Mouse (Mus musculus): ENCODE data around the gene Pid1. TPM values are rescaled to one million over a fixed set of nuclear protein-coding genes. Genes with fewer than 3 reads are reported as not detected.
A peak's percentile ranks its signal among the peaks of the same experiment; 100 is the strongest.
"Not testable (repeated sequence)": the region's sequence is repeated elsewhere in the genome, so short reads cannot be mapped to it uniquely, and the experiment has no call there.

The Pid1 gene
- polyA plus RNA-seq, 1 experiment from 2014 or later, result 38.9 TPM

DNA sequence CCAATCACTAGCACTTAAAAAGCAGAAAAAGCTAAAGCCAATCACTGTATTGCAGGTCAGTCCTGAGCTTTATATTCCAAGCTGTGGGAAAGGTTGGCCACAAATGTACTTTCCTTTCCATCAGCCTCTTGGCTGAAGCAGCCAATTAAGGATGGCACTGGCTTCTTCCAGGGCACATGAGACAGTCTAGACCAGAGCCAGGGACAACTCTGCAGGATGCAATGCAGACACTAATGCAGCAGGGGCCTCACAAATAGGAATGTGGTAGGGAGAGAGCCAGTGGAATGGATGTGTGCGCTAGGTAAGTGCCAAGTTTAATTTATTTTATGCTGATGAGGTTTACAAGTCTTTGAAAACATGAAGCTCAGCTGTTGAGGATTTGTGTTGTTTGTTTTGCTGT, 141.9 kb downstream of the Pid1 start:
- no peak overlapping the region for H3K9ac ChIP-seq (replicated peaks)
- H3K27me3 ChIP-seq (ENCODE audit: insufficient read depth, low read length), result no peaks in the 10 kb centered on the region
- H3K4me1 ChIP-seq (ENCODE audit: insufficient read depth), result peaks cover 10% of the 10 kb centered on the region; the same call in 1 of the 2 replicates
- ATAC-seq, result no peak
- H3K4me3 ChIP-seq (ENCODE audit: low read depth, low read length), result no peak overlapping the region
- WGBS (ENCODE audit: insufficient replicate concordance), result 84% methylated on average over 1 of the region's 1 CpGs
- no peak overlapping the region for H3K27ac ChIP-seq (ENCODE audit: low read depth)
- H3K4me2 ChIP-seq (ENCODE audit: low read depth, low read length), result no peak overlapping the region
- TF ChIP-seq CTCF (IDR thresholded peaks at IDR 0.05; ENCODE audit: low read depth), result no peak
- TF ChIP-seq EP300 (IDR thresholded peaks at IDR 0.05; ENCODE audit: low read depth), result no peak
- no peaks in the 10 kb centered on the region for H3K36me3 ChIP-seq (replicated peaks; ENCODE audit: insufficient read depth, low read length)
- H3K9me3 ChIP-seq (ENCODE audit: low read length), result no peaks in the 10 kb centered on the region
- DNase-seq, result no peak

DNA sequence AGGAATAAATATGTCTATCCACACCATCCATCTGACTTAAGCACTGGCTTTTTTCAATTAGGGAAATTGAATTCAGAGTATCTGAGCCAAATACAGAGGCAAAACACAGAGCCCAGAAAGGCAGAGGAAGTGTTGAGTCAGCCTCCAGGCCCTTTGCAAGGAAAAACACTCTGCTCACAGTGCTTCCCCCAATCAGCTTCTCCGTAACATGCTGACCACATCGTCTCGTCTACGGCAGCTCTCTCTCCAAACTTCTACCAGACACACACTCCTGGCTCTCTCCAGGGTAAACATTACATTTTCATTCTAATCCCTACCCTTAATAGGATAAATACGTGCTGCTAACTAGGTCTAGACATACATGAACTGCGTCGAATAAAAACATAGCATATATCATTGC, 145.4 kb downstream of the Pid1 start:
- ATAC-seq (no peak), DNase-seq (no peak)

DNA sequence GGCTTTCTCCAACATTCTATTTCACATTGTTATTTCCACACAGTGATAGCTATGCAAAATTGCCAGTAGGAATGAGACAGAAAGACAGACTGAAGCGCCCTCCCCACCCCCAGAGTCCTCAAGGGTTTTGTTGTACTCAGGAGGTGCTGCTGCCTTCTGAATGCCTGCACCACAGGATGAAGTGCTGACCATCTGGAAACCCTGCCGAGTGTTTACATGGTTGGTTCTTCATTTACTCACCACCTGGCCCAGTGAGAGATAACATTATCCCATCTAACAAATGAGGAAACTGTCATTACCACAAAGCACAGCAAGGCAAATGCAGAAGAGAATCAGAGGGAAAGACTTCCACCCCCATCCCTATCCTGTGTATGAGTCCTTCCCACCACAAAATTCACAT, 146.2 kb downstream of the Pid1 start:
- no peak overlapping the region for H3K27ac ChIP-seq (ENCODE audit: low read depth)
- H3K4me2 ChIP-seq (ENCODE audit: low read depth, low read length), result no peak overlapping the region
- 33% methylated on average over 2 of the region's 2 CpGs for whole genome bisulfite sequencing (ENCODE audit: insufficient replicate concordance)
- DNase-seq (no peak), ATAC-seq (no peak)
- no peaks in the 10 kb centered on the region for H3K27me3 ChIP-seq (ENCODE audit: insufficient read depth, low read length)
- H3K36me3 ChIP-seq (replicated peaks; ENCODE audit: insufficient read depth, low read length), result no peaks in the 10 kb centered on the region
- H3K9ac ChIP-seq (replicated peaks), result no peak overlapping the region
- TF ChIP-seq CTCF (IDR thresholded peaks at IDR 0.05; ENCODE audit: low read depth) (no peak), EP300 (IDR thresholded peaks at IDR 0.05; ENCODE audit: low read depth) (no peak)
- H3K4me3 ChIP-seq (ENCODE audit: low read depth, low read length), result no peak overlapping the region
- no peaks in the 10 kb centered on the region for H3K9me3 ChIP-seq (ENCODE audit: low read length)
- peaks cover 16% of the 10 kb centered on the region; the same call in 1 of the 2 replicates for H3K4me1 ChIP-seq (ENCODE audit: insufficient read depth)

More for the DNA sequence above, 145.4 kb downstream of the Pid1 start:
- Histone ChIP-seq H3K4me1 (ENCODE audit: insufficient read depth) (peaks cover 13% of the 10 kb centered on the region; the same call in 1 of the 2 replicates), H3K27ac (ENCODE audit: low read depth) (peak overlapping the region; percentile 12; the same call in 1 of the 2 replicates), H3K27me3 (ENCODE audit: insufficient read depth, low read length) (no peaks in the 10 kb centered on the region), H3K9me3 (ENCODE audit: low read length) (no peaks in the 10 kb centered on the region), H3K36me3 (replicated peaks; ENCODE audit: insufficient read depth, low read length) (no peaks in the 10 kb centered on the region), H3K9ac (replicated peaks) (no peak overlapping the region), H3K4me2 (ENCODE audit: low read depth, low read length) (no peak overlapping the region), H3K4me3 (ENCODE audit: low read depth, low read length) (no peak overlapping the region)
- WGBS (ENCODE audit: insufficient replicate concordance), result 40% methylated on average over 7 of the region's 7 CpGs
- TF ChIP-seq CTCF (IDR thresholded peaks at IDR 0.05; ENCODE audit: low read depth) (no peak), EP300 (IDR thresholded peaks at IDR 0.05; ENCODE audit: low read depth) (no peak)

DNA sequence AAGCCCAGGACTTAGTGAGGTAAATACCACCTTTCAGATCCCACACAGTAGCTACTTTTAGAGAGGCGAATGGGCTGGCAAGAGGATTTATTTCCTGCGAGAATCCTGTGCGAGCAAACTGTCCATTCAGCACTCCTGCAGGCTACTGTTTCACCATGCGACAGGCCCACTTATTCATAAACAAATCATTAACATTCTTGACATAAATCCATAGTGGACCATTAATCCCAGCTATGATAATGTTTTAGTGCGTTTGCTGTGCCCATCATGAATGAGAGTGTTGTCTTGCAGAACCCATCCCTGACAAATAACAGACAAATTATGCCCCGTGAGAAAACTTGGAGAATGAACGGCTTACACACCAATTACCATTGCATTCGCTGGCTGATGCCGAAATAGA, 152.5 kb downstream of the Pid1 start:
- Histone ChIP-seq H3K27ac (ENCODE audit: low read depth) (no peak overlapping the region), H3K9me3 (ENCODE audit: low read length) (no peaks in the 10 kb centered on the region), H3K9ac (replicated peaks) (no peak overlapping the region), H3K4me2 (ENCODE audit: low read depth, low read length) (no peak overlapping the region), H3K4me3 (ENCODE audit: low read depth, low read length) (no peak overlapping the region), H3K27me3 (ENCODE audit: insufficient read depth, low read length) (no peaks in the 10 kb centered on the region), H3K4me1 (ENCODE audit: insufficient read depth) (0 out of 2 replicates have a peak, but pooled peaks cover 4% of the 10 kb centered on the region), H3K36me3 (replicated peaks; ENCODE audit: insufficient read depth, low read length) (no peaks in the 10 kb centered on the region)
- ATAC-seq (no peak), DNase-seq (no peak)
- no peak for TF ChIP-seq CTCF (IDR thresholded peaks at IDR 0.05; ENCODE audit: low read depth)
- no peak for TF ChIP-seq EP300 (IDR thresholded peaks at IDR 0.05; ENCODE audit: low read depth)
- WGBS (ENCODE audit: insufficient replicate concordance), result 71% methylated on average over 9 of the region's 9 CpGs

DNA sequence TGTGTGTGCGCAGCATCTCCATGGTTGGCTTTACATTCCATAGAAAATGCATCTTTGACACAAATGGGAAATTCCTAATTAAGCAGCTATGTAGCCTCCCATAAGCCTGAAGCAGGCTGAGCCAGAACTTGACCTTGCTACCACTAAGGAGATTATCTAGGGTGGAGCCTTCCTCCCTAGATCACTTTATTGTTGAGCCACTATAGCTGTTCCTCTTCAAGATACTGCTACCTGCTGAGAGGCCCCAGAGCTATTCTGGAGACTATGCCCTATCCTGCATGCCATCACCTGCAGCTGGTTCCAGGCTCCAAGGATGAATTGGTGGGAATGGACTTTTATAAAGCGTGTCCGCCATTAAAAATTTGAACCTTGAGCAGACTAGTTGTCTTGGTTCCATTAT, 158.2 kb downstream of the Pid1 start:
- not testable (repeated sequence) for ATAC-seq, DNase-seq
- WGBS (ENCODE audit: insufficient replicate concordance), result 79% methylated on average over 3 of the region's 3 CpGs

DNA sequence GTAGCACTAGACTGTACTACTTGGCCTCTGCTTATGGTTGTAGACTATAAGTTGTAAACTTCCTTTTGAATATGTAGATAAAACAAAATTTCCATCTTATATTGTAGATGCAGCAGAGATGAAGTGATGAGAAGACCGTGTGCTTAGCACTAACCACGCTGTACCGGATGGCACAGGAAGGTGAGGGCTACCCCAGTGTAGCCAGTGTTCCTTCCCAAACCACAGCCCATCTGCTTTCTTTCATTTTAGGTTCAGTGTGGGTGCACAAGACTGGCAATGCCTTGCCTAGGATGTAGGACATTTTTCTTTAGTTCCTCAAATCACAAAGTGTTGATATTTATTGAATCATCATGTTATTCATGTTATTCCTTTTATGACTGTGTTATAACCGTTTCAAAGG, 160.5 kb downstream of the Pid1 start:
- ATAC-seq, result no peak

More for the DNA sequence above, 158.2 kb downstream of the Pid1 start:
- not testable (repeated sequence) for H3K4me3 ChIP-seq (ENCODE audit: low read depth, low read length); H3K9ac ChIP-seq (replicated peaks); H3K27me3 ChIP-seq (ENCODE audit: insufficient read depth, low read length); H3K36me3 ChIP-seq (replicated peaks; ENCODE audit: insufficient read depth, low read length); H3K27ac ChIP-seq (ENCODE audit: low read depth); H3K4me2 ChIP-seq (ENCODE audit: low read depth, low read length); H3K4me1 ChIP-seq (ENCODE audit: insufficient read depth); H3K9me3 ChIP-seq (ENCODE audit: low read length)

DNA sequence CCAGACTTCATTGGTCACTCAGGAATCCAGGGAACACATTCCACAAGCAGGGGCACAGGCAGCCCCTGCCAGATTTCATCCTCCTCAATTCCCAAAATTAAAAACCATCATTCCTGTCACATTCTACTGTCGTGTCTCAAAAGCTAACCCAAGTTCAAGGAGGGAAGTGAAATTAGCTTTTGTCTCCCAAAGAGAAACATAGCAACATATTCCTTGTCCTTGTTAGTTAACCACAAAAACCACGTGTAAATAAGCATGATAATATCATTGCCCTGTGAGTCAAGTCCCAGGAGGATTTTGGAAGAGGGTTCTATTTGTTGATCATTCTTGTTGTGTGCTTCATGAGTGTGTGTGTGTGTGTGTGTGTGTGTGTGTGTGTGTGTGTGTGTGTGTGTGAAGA, 164.1 kb downstream of the Pid1 start:
- Histone ChIP-seq H3K4me3 (ENCODE audit: low read depth, low read length) (no peak overlapping the region), H3K9ac (replicated peaks) (no peak overlapping the region), H3K27ac (ENCODE audit: low read depth) (no peak overlapping the region), H3K4me1 (ENCODE audit: insufficient read depth) (no peaks in the 10 kb centered on the region), H3K27me3 (ENCODE audit: insufficient read depth, low read length) (no peaks in the 10 kb centered on the region), H3K9me3 (ENCODE audit: low read length) (no peaks in the 10 kb centered on the region), H3K36me3 (replicated peaks; ENCODE audit: insufficient read depth, low read length) (no peaks in the 10 kb centered on the region), H3K4me2 (ENCODE audit: low read depth, low read length) (no peak overlapping the region)
- no peak for TF ChIP-seq EP300 (IDR thresholded peaks at IDR 0.05; ENCODE audit: low read depth)
- ATAC-seq, result no peak
- WGBS (ENCODE audit: insufficient replicate concordance), result 39% methylated on average over 2 of the region's 2 CpGs
- no peak for DNase-seq

More for the DNA sequence above, 160.5 kb downstream of the Pid1 start:
- DNase-seq, result no peak
- no peaks in the 10 kb centered on the region for H3K27me3 ChIP-seq (ENCODE audit: insufficient read depth, low read length)
- WGBS (ENCODE audit: insufficient replicate concordance), result 43% methylated on average over 4 of the region's 4 CpGs
- no peak overlapping the region for H3K27ac ChIP-seq (ENCODE audit: low read depth)
- H3K9me3 ChIP-seq (ENCODE audit: low read length), result no peaks in the 10 kb centered on the region
- H3K36me3 ChIP-seq (replicated peaks; ENCODE audit: insufficient read depth, low read length), result no peaks in the 10 kb centered on the region
- no peak overlapping the region for H3K4me2 ChIP-seq (ENCODE audit: low read depth, low read length)
- H3K9ac ChIP-seq (replicated peaks), result no peak overlapping the region
- TF ChIP-seq EP300 (IDR thresholded peaks at IDR 0.05; ENCODE audit: low read depth) (no peak), CTCF (IDR thresholded peaks at IDR 0.05; ENCODE audit: low read depth) (no peak)
- no peak overlapping the region for H3K4me3 ChIP-seq (ENCODE audit: low read depth, low read length)
- H3K4me1 ChIP-seq (ENCODE audit: insufficient read depth), result no peaks in the 10 kb centered on the region

Data from liver, postnatal 0 days (tissue).